Mouse (Mus musculus) E14TG2a.4 (cell line): ENCODE measurements around the gene Grip1.

Experiments
- CTCF ChIP-seq: conservative IDR thresholded peaks from 2 replicates; pipeline ENCODE4 v1.5.1; 2014; ENCODE audit warnings: low read length
- POU5F1 ChIP-seq: IDR thresholded peaks from 2 replicates; pipeline ENCODE4 v1.6.1; 2014; ENCODE audit warnings: low read length, borderline replicate concordance

DNA sequence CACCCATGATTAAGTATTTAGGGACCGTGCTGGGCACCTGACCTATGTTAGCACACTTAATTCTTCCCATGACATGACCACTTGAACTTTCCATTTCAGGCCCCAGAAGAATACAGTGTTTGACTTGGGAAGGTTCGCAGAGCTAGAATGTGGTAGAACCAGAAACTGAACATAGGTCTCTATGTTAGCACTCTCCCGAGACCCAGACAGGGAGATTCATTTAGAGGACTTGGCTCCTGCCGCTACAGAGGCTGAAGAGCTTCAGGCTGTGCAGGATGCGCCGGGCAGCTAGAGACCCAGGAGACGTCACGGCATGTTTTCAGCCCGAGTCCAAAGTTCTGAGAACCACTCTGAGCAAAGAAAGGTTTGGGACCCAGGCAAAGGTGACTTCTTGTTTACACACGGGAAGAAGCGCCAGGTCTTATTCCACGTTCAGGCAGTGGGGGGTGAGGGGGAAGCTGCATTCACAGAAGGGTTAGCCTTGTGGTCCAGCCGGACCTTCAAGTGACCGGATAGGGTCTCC is 6.2 kb upstream of the Grip1 start:
- TF ChIP-seq CTCF (no peak), POU5F1 (no peak)
